Mouse (Mus musculus): Measurements from ENCODE around the gene Nfyc.
A peak's percentile ranks its signal among the peaks of the same experiment; 100 is the strongest.

Nfyc gene

DNA sequence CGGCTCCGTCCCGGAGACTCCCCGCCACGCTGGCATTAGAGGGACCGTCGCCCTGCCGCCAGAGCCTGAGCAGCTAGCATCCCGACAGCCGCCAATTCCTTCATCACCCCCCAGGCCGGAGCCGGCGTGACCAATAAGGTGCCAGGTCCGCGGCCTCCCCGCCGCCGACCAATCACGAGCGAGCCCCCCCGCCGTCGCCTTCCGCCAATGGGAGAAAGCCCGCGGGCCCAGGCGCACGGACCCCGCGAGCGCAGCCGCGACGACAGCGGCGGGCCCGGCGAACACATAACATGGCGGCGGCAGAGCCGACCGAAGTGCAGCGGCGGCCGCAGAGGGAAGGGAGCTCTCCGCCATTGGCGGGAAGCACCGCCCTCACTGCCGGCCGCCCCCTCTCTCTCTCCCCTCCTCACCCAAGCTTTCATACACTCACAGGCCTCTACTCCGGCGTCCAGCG, 6.2 kb downstream of the Nfyc start:
- peak; percentile 95 to 96 for DNase-seq

DNA sequence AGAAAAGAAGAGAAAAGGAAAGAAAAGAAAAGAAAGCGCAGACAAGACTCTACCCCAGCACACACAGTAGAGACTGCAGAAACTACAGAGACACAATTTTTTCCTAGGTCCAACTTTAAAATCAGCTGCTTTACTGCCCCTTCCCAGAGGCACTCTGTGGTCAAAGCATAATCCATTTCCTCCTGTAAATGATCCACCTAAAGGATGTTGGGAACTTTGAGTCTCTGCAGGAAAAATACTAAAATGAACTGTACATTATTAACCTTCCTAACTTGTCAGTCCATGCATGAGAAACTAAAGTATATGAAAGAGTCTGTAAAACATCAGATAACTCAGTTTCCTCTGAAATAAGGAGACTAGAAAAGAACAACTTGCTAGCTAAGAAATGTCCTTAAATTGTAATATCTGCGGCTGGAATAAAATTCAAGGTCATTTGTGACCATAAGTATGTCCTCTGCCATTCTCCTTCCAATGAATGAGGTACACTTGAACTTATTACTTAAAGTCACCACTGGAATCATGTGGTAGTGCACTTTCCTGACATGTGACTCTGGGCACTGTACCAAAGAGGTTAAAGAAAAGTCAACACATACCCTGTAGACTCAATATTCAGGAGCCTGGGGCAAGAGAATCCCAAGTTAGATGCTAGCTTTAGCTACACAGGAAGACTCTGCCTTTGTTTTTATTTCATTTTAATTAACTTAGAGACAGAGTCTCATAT, 9.0 kb downstream of the Nfyc start:
- peak; percentile 49 to 80 for DNase-seq

DNA sequence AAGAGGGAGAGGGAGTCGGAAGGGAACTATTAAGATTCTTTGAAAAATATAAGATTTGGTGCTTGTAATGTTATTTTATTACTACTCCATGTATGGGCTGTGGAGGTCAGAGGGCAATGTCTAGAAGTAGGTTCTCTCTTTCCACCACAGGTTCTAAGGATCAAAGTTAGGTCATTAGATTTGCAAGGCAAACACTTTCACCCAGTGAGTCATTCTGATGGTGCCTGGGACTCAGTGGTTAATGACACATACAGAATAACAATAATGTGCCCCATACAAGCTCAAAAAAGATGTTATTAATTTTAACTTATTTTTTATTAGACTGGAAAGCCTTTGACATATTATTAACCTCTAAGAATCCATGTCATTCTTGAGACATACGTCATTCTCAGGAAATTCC, 11.5 kb downstream of the Nfyc start:
- DNase-seq = no peak

DNA sequence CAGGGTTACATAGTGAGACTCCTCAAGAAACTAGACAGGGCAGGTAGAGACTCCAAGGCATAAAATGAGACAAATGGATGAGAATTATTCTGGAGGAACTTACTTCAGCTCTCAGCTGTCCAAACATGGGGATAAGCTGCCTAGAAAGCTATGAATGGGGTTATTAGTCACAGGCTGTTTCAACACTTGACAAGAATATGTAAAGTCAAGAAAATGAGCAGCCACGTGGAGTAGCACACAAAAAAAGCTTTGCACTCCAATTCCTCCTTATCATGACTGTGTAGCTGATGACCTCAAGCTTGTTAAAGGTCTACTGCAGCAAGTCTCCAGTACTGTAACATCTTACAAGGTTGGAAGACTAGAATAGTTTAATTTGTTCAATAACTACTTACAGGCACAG, 12.1 kb downstream of the Nfyc start:
- no peak for DNase-seq

DNA sequence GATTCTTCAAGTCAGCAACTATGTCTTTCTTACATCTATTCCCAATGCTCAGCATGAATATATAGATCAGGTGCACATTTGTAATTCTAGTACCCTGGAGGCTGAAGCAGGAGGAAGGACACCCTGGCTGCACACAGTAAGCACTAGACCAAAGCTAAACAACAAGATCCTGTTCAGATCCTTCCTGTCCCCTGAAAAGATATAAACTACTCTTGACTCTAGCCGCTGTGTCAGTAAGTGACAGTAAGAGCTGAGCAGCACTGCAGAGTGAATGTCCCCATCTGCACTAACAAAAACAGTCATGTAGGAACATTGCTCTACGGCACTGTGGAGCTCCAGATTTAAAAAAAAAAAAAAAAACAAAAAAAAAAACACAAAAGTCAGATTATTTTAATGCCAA, 13.4 kb downstream of the Nfyc start:
- DNase-seq = no peak

DNA sequence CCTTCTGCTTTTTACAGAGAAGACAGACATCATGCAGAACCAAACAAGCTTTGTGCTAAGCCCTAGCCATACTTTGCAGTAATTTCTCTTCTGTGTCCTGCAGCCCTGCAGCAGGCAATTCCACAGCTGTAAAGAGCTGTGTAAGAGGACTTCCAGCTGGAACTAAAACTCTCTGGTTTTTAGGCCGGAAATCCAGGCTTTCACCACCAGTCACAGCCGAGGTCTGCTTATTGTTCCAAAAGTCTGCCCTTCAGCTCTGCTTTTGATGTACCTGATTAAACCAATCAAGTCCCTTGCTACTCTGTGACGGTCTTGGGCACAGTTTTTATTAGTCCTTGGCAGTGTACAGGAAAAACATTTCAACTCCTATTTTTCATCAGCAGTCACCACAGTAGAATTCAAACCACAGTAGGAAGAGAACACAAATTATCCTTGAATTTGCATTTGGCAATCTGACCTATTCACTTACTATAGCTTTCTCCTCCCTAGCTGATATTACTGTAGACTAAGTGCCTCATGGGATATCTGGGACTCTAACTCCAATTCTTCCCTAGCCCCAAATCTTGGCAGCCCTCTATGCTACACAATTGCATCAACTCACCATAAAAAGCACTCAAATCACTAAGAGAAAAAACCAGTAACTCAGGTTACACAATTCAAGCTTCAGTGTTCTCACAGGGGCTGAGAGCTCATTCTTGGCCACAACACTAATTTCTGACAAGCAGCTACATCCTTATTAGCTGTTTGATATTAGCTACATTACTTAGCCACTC, 14.2 kb downstream of the Nfyc start:
- DNase-seq = peak in 1 of 2 experiments; percentile 32

DNA sequence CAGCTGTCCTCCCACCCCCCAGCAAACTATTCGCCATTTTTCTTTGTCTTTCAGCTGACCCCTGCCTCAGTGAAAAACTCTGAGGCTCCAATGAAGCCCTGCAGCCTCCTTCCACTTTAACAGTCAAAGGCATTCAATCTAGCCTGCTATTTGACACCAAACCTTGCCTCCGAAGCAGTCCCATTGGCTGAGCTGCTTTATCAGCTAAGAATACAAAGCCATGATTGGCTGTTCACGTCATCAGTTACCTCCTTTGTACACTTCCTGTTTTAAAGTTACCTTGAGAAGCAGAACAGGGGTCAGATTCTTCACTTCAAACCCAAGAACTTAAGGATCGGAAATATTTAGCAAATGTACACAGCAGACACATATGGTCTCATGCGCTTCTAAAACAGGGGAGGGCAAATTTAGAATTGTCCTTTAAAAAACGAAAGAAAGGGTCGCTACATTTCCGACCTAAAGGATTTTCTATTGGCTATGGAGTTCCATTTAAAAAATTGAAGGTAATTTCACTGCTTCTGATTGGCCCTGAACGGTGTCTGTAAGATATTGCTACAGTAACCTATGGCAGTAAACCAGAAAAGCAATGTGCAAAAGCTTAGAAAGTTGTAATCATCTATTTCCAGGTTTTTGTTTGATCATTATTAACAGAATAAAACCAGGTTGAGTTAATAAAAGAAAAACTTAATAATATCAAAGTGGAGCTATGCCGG, 15.6 kb downstream of the Nfyc start:
- DNase-seq = peak; percentile 87 to 96

DNA sequence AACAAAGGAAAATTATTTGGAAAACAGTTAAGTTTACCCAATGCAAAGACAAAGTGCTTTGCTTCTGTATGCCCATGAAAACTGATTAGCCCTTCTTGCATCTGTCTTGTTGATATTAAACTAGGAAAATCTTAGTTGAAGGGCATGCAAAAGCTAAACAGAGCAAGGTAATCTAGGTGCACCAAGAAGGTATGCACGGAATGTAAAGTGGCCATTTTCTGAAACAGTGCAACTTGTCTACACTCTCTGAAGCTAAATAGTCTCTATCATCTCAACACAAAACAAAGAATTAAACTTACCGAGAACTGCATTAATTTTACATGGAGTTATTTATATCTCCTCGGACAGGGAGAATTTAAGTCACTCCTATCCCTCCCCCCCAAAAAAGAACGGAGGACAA, 16.2 kb downstream of the Nfyc start:
- no peak for DNase-seq

DNA sequence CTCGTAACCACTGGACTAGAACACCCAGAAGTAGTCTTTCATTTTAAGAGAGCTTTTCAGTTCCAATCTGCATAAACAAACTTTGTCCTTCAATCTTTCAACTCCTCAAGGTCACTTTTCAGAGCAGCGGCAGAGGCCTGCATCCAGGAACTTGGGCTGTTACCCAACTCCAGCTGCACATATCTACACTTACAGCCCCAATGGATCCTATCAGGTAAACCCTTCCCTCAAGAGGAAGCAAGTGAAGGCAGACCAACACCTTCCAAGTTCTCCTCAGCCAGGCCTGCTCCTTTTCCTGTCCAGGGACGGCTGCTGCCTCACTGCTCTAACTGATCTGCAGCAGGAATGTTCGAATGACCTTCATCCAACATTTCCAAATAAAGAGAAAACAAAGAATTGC, 17.2 kb downstream of the Nfyc start:
- DNase-seq = peak; percentile 73 to 90

DNA sequence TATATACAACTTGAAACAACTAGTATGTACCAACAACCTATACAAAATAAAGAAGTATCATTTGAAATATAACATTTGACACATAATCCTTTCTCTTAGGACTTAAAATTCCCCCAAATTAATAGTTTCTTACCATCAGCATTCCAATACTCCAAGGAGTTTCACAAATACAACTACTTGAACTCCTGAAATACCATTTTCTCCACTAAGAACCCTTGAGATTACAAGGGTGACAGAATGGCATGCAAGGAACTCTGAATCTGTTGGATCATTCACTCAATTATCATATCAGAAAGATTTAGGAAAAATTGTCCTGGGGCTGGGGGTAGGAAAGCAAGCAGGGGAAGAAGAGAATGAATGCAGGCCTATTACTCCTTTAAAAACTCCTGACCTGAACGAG, 17.6 kb downstream of the Nfyc start:
- DNase-seq = no peak

DNA sequence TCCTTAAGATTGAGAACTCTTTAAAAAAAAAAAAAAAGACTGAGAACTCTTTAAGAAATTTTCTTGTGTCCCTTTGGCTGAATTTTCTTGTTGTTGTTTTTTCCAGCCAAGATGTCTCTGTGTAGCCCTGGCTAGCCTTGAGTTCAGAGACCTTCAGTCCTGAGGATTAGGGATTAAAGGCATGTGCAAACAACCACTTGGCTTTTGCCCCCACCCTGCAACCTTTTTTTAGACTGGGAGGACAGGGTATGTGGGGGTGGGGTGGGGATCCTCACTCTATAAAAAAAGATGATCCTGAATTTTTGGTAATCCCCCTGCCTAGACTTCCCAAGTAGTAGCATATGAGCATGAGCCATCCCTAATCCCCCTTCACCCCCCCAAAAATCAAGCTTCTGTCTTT, 25.6 kb downstream of the Nfyc start:
- peak in 1 of 2 experiments; percentile 43 for DNase-seq

DNA sequence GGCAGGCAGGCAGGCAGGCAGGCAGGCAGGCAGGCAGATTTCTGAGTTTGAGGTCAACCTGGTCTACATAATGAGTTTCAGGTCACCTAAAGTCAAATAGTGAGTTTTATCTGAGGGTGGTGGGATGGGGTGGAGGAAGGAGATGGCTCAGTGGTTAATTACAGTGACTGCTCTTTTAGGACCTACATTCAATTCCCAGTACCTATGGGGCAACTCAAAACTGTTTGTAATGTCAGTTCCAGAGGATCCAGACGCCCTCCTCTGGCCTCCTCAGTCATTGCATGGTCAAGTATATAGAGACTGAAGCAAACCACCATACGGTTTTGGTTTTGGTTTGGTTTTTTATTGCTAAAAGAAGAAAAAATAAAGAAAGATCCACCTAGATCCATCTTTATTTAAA, 29.9 kb downstream of the Nfyc start:
- DNase-seq = peak in 1 of 2 experiments; percentile 39

DNA sequence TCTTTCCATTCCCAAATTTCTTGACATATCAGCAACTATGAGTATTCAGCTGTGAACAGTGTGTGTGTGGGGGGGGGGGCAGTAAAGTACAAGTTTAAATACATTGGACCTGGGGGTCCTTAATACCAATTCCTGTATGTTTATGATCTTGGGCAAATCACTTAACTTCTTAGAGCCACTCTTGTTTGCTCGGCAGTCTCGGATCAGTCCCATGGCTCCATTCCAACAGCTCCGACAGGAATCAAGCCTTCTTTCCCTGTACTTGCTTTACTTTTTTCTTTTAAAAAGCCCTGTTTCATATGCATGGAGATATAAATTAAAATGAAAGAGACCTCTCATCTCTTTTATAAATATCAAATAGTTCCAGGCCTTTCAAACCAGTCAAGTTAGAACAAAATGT, 30.7 kb downstream of the Nfyc start:
- DNase-seq = no peak

DNA sequence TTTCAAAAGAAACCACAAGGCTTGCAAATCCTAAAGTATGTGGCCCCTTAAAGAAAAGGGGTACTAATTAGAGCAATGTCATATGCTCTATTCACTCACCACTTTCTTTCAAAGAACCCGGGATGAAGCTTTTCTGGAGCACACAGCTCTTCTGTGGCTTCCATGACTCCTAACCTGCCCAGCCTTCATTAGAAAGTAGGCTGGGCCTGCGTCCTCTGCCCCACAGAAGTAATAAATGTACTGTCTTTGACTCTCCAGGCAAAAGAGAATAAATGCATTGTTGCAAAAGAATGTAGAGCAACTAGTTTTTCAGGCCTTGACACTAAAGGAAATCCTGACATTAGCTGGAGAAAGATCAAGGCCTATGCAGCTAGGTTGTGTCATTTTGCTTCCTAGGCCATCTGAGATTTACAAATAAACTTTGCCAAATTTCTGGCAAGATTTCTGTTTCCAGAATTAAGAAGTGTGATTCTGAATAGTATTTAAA, 31.6 kb downstream of the Nfyc start:
- DNase-seq = no peak

DNA sequence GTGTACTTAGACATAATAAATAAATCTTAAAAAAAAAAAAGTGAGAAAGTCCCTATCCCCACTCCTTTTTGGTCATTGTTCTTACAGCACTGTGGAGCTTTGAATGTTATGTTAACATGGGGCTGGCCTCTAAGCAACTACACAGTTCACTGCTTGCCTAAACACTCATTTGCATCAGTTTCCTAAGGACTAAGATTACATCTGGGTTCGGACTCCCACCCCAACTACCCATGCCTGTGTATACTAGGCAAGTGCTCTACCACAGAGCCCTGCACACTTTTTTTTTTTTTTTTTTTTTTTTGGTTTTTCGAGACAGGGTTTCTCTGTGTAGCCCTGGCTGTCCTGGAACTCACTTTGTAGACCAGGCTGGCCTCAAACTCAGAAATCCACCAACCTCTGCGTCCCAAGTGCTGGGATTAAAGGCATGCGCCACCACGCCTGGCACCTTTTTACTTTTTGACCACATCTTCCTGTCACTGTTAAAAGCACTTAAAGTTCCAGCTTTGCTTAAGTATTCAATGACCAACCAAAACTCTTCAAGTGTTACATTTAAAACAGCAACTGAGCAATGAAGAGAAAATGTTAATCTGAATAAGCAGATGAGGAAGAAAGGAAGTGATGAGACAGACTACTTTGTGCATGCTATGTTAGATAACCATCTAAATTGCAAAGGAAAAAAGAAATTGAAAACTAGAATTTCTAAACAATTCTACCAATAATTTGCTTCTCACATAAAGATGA, 33.2 kb downstream of the Nfyc start:
- DNase-seq = no peak

DNA sequence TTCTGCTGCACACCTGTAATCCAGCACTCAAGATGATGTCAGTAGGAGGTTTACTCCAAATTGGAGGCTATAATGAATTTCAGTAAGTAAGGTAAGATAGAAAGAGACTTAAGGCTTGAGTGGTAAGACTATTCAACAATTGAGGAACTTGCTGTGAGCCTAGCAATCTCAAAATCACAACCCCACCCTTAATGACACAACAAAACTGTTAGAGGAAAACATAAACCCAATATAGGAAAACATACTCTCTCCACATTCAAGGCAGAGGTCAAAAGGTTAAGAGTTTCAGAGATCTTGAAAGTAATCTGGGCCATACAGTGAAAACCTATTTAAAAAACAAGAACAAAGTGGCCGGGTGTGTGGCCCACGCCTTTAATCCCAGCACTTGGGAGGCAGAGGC, 34.7 kb downstream of the Nfyc start:
- no peak for DNase-seq

DNA sequence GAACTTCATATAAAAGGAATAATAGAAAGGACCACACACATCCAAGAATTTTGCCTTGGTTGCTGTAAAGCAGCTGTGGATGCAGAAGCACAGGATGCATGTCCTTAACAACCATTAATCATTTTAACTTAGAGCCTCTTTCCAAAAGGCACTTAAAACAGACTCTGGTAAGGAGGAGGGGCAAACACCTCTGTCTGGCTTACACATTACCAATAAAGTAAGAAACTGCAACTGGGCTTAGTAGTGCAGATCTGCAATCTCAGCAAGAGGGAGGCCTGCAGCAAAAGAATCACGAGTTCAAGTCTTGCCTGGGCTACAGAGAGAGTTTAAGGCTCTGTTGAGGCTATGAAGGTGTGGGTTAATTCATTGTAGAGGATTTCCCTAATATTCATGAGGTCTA, 35.7 kb downstream of the Nfyc start:
- DNase-seq = no peak

DNA sequence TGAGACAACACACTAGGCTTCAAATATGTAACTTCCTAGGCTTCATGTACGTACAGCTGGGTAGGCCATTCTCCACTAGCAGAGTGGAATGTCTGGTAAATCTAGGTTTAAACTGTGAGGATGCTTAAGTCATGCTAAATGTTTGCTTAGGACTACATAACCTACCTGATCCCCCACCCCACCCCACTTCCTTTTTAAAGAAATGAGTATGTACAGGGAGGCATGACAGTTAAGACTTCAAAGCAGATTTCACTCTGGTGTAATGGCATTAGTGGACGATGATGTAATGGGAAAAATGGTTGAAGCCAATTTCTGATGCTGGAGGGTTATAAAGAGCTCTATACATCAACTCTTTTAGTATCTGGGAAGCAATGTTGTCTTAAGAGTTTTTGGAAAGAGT, 38.5 kb downstream of the Nfyc start:
- DNase-seq = no peak

DNA sequence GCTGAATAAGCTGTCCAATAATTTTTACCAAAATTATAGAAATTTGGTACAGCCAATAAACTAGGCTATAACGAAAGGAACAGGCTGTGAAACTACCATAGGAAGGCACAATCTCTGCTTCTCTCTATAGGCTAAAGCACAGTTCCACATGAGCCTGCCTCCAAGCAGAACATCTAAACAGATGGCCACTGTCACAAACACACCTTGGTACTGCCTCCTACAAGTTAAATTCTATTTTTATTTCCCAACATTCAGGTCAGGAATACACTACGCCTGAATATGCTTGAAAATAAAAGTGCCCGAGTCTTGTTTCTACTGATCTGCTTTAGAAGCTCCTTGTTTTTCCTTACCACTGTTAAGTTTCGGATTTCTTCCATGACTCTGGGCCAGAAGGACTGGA, 41.3 kb downstream of the Nfyc start:
- DNase-seq = no peak

DNA sequence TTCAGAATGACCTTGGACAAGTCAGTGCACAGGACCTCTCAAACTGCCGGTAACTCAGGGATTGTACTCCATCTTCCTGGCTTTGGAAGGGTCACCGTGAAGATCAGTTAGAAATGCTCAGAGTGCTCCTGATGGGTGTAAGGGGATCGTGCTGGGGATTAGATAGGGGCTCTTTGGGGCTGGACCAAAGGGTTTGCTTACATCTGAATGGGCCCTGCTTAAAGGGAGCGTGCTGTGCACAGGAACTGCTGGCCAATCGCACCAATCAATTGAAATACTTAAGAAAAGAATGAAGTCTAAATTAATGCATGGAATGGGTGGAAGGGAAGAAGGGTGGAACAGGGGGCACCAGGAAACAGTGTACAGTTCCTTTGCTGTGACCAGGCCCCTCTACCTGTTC, 75.6 kb downstream of the Nfyc start:
- no peak for DNase-seq

DNA sequence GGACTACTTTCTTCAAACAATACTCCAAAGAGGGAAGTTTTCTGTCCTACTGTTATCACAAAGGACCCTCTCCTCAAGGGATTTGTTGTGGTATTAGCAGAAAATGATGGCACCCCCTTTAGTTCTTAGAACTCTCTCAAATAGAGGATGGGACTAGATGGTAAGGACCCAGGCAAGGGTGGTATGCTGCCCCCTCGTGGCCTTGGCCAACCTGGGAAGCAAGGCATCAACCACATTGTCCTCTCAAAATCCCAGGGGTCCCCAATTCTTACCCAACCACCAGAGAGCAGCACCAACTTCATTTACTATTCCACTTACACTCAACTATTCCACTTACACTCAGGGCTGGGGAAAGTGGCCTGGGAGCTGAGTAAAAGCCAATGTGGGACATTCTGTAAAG, 76.1 kb downstream of the Nfyc start:
- DNase-seq = peak; percentile 38 to 75

DNA sequence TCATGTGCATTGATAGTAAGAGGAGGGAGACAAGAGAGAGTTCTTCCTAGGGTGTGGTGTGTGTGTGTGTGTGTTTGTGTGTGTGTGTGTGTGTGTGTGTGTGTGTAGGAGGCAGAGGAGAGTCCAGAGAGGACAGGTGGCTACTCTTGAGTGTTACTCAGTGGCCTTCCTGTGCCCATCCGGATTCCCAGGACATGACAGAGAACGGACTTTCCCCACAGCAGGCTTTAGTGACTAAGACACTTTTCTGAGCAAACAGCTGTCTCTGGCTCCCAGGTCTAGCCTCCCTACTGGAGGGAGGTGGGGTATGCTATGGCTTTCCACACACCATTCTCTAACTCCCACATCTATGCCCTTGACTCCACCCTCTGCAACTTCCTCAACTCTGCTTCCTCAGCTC, 81.8 kb downstream of the Nfyc start:
- no peak for DNase-seq

Measured in kidney, adult 8-10 months (tissue).